Mouse (Mus musculus) heart, postnatal 0 days (tissue): Measurements from ENCODE around the gene Icosl.

Experiments
- CTCF ChIP-seq: IDR thresholded peaks from 2 replicates; pipeline ENCODE4 v1.5.1; 2016; ENCODE audit warnings: antibody characterized with exemption, control low read depth, low read depth
- EP300 ChIP-seq: IDR thresholded peaks from 2 replicates; pipeline ENCODE4 v1.6.1; 2016; ENCODE audit warnings: antibody characterized with exemption, low read depth

GRCm38 (mm10) chr10:78037139-78037538, 32.0 kb upstream of the Icosl start:
- TF ChIP-seq EP300, result no peak
- no peak for TF ChIP-seq CTCF
